Mouse (Mus musculus): ENCODE measurements around the gene Adamtsl2. TPM values are rescaled to one million over a fixed set of nuclear protein-coding genes. Genes with fewer than 3 reads are reported as not detected.
A peak's percentile ranks its signal among the peaks of the same experiment; 100 is the strongest.

Gene Adamtsl2
- polyA plus RNA-seq, 1 experiment from 2014 or later = 7.2 TPM

GRCm38 (mm10) chr2:27141950-27142693, 62.9 kb downstream of the Adamtsl2 start, which contains the start of gene Fam163b:
TSS of gene Fam163b (minus strand) at chr2:27142491.
- peaks cover 25% of the 10 kb centered on the region for H3K4me1 ChIP-seq
- peak within 1 kb of the TSS; percentile 44 for H3K9ac ChIP-seq (replicated peaks)
- no peaks in the 10 kb centered on the region for H3K9me3 ChIP-seq (replicated peaks)
- peak within 1 kb of the TSS; percentile 55 for H3K4me3 ChIP-seq (replicated peaks)
- ATAC-seq (ENCODE audit: low FRiP score) = peak; percentile 85
- H3K36me3 ChIP-seq = no peaks in the 10 kb centered on the region
- WGBS = 1% methylated on average over 32 of the region's 62 CpGs
- H3K27ac ChIP-seq (replicated peaks) = no peak within 1 kb of the TSS
- H3K4me2 ChIP-seq = peak within 1 kb of the TSS; percentile 81
- peaks cover 33% of the 10 kb centered on the region for H3K27me3 ChIP-seq (replicated peaks)

- Histone ChIP-seq H3K27me3 (replicated peaks) (peaks cover 23% of the 10 kb centered on the region), H3K4me1 (peaks cover 27% of the 10 kb centered on the region), H3K9ac (replicated peaks) (no peak overlapping the region), H3K4me2 (no peak overlapping the region), H3K36me3 (no peaks in the 10 kb centered on the region), H3K27ac (replicated peaks) (no peak overlapping the region), H3K4me3 (replicated peaks) (no peak overlapping the region), H3K9me3 (replicated peaks) (no peaks in the 10 kb centered on the region)
- no peak for ATAC-seq (ENCODE audit: low FRiP score)
- WGBS = 58% methylated on average over 2 of the region's 2 CpGs
These were observed 65.8 kb downstream of the Adamtsl2 start for GRCm38 (mm10) chr2:27144957-27145356.

GRCm38 (mm10) chr2:27146840-27147239, 67.7 kb downstream of the Adamtsl2 start:
- Histone ChIP-seq H3K4me1 (peaks cover 23% of the 10 kb centered on the region), H3K36me3 (no peaks in the 10 kb centered on the region), H3K27me3 (replicated peaks) (peaks cover 7% of the 10 kb centered on the region; the same call in 1 of the 2 replicates), H3K9ac (replicated peaks) (no peak overlapping the region), H3K27ac (replicated peaks) (no peak overlapping the region), H3K4me3 (replicated peaks) (no peak overlapping the region), H3K9me3 (replicated peaks) (no peaks in the 10 kb centered on the region), H3K4me2 (no peak overlapping the region)
- 67% methylated on average over 6 of the region's 6 CpGs for WGBS
- ATAC-seq (ENCODE audit: low FRiP score) = no peak

GRCm38 (mm10) chr2:27149457-27149856, 70.3 kb downstream of the Adamtsl2 start:
- Histone ChIP-seq H3K27ac (replicated peaks) (no peak overlapping the region), H3K36me3 (no peaks in the 10 kb centered on the region), H3K4me3 (replicated peaks) (no peak overlapping the region), H3K27me3 (replicated peaks) (no peaks in the 10 kb centered on the region), H3K9me3 (replicated peaks) (no peaks in the 10 kb centered on the region), H3K4me2 (no peak overlapping the region), H3K9ac (replicated peaks) (no peak overlapping the region), H3K4me1 (peaks cover 3% of the 10 kb centered on the region; the same call in 1 of the 2 replicates)
- ATAC-seq (ENCODE audit: low FRiP score) = no peak
- 0% methylated on average over 2 of the region's 2 CpGs for WGBS

GRCm38 (mm10) chr2:27154466-27155185, 75.4 kb downstream of the Adamtsl2 start:
- ATAC-seq (ENCODE audit: low FRiP score) = no peak
- no peak overlapping the region for H3K9ac ChIP-seq (replicated peaks)
- no peaks in the 10 kb centered on the region for H3K9me3 ChIP-seq (replicated peaks)
- no peaks in the 10 kb centered on the region for H3K4me1 ChIP-seq
- H3K4me3 ChIP-seq (replicated peaks) = no peak overlapping the region
- WGBS = 76% methylated on average over 10 of the region's 10 CpGs
- no peak overlapping the region for H3K4me2 ChIP-seq
- no peak overlapping the region for H3K27ac ChIP-seq (replicated peaks)
- H3K27me3 ChIP-seq (replicated peaks) = no peaks in the 10 kb centered on the region
- H3K36me3 ChIP-seq = no peaks in the 10 kb centered on the region

- 68% methylated on average over 6 of the region's 6 CpGs for WGBS
- H3K36me3 ChIP-seq = no peaks in the 10 kb centered on the region
- no peaks in the 10 kb centered on the region for H3K9me3 ChIP-seq (replicated peaks)
- H3K9ac ChIP-seq (replicated peaks) = no peak overlapping the region
- H3K4me3 ChIP-seq (replicated peaks) = no peak overlapping the region
- H3K4me1 ChIP-seq = no peaks in the 10 kb centered on the region
- no peaks in the 10 kb centered on the region for H3K27me3 ChIP-seq (replicated peaks)
- H3K27ac ChIP-seq (replicated peaks) = no peak overlapping the region
- no peak for ATAC-seq (ENCODE audit: low FRiP score)
- no peak overlapping the region for H3K4me2 ChIP-seq
These were observed 77.4 kb downstream of the Adamtsl2 start for GRCm38 (mm10) chr2:27156596-27156995.

Other genes starting within 250 kb of the Adamtsl2 start
- gene Abo, start 214.4 kb upstream of the Adamtsl2 start, polyA plus RNA-seq (2015; fragmentation: Nextera tagmentation; extraction: Ambion mirVana) = not detected in 2 replicates
- gene Surf6, start 176.5 kb upstream of the Adamtsl2 start, polyA plus RNA-seq (2015; fragmentation: Nextera tagmentation; extraction: Ambion mirVana) = 29.4 and 32.2 TPM in 2 replicates
- 95.7 and 108 TPM in 2 replicates for gene Med22, start 168.7 kb upstream of the Adamtsl2 start, polyA plus RNA-seq (2015; fragmentation: Nextera tagmentation; extraction: Ambion mirVana)
- 385 and 446 TPM in 2 replicates for gene Rpl7a, start 168.6 kb upstream of the Adamtsl2 start, polyA plus RNA-seq (2015; fragmentation: Nextera tagmentation; extraction: Ambion mirVana)
- 56.6 and 58.4 TPM in 2 replicates for gene Surf2, start 163.0 kb upstream of the Adamtsl2 start, polyA plus RNA-seq (2015; fragmentation: Nextera tagmentation; extraction: Ambion mirVana)
- gene Surf1, start 162.8 kb upstream of the Adamtsl2 start, polyA plus RNA-seq (2015; fragmentation: Nextera tagmentation; extraction: Ambion mirVana) = 89.2 and 97.5 TPM in 2 replicates
- 110 and 126 TPM in 2 replicates for gene Surf4, start 145.5 kb upstream of the Adamtsl2 start, polyA plus RNA-seq (2015; fragmentation: Nextera tagmentation; extraction: Ambion mirVana)
- gene Stkld1, start 145.3 kb upstream of the Adamtsl2 start, polyA plus RNA-seq (2015; fragmentation: Nextera tagmentation; extraction: Ambion mirVana) = 0.13 and 0.61 TPM in 2 replicates
- gene Rexo4, start 115.0 kb upstream of the Adamtsl2 start, polyA plus RNA-seq (2015; fragmentation: Nextera tagmentation; extraction: Ambion mirVana) = 38.0 and 39.2 TPM in 2 replicates
- 0.09 TPM in 1 of 2 replicates, not detected in the other for gene Adamts13, start 106.0 kb upstream of the Adamtsl2 start, polyA plus RNA-seq (2015; fragmentation: Nextera tagmentation; extraction: Ambion mirVana)
- gene Cacfd1, start 69.5 kb upstream of the Adamtsl2 start, polyA plus RNA-seq (2015; fragmentation: Nextera tagmentation; extraction: Ambion mirVana) = 98.5 and 103 TPM in 2 replicates
- 17.2 and 20.0 TPM in 2 replicates for gene Slc2a6, start 51.4 kb upstream of the Adamtsl2 start, polyA plus RNA-seq (2015; fragmentation: Nextera tagmentation; extraction: Ambion mirVana)
- 2.5 and 3.4 TPM in 2 replicates for gene Mymk, start 7.2 kb upstream of the Adamtsl2 start, polyA plus RNA-seq (2015; fragmentation: Nextera tagmentation; extraction: Ambion mirVana)
- gene Fam163b, start 63.1 kb downstream of the Adamtsl2 start, polyA plus RNA-seq (2015; fragmentation: Nextera tagmentation; extraction: Ambion mirVana) = 10.1 and 10.3 TPM in 2 replicates
- 0.29 and 0.37 TPM in 2 replicates for gene Dbh, start 85.9 kb downstream of the Adamtsl2 start, polyA plus RNA-seq (2015; fragmentation: Nextera tagmentation; extraction: Ambion mirVana)
- 5.9 and 8.0 TPM in 2 replicates for gene Sardh, start 169.0 kb downstream of the Adamtsl2 start, polyA plus RNA-seq (2015; fragmentation: Nextera tagmentation; extraction: Ambion mirVana)